Mouse (Mus musculus) heart, embryonic 11.5 days (tissue): ENCODE results near the gene Ndufb7. TPM values are rescaled to one million over a fixed set of nuclear protein-coding genes. Genes with fewer than 3 reads are reported as not detected.
A peak's percentile ranks its signal among the peaks of the same experiment; 100 is the strongest.

Experiments used
- ATAC-seq: fragments of 200-750 bp; cut with Nextera tagmentation; replicated peaks from 2 replicates; pipeline ENCODE4 v1.8.0; 2017; ENCODE audit warnings: moderate library complexity; ENCODE audit not compliant: insufficient number of reproducible peaks, low FRiP score, low TSS enrichment
- H3K27ac ChIP-seq: fragments of 300-500 bp; sonication (generic); 2 replicates; pipeline ENCODE4 v1.5.1; 2014; ENCODE audit warnings: mild to moderate bottlenecking, low read depth, low read length
- H3K27me3 ChIP-seq: fragments of 300-500 bp; sonication (generic); 2 replicates; pipeline ENCODE4 v1.6.1; 2014; ENCODE audit warnings: mild to moderate bottlenecking, low read length, mixed read lengths; ENCODE audit not compliant: control insufficient read depth, insufficient read depth
- H3K36me3 ChIP-seq: fragments of 300-500 bp; sonication (generic); 2 replicates; pipeline ENCODE4 v1.6.1; 2014; ENCODE audit warnings: mild to moderate bottlenecking, low read length, moderate library complexity, mixed read lengths; ENCODE audit not compliant: control insufficient read depth, insufficient read depth
- H3K4me1 ChIP-seq: fragments of 300-500 bp; sonication (generic); 2 replicates; pipeline ENCODE4 v1.6.1; 2014; ENCODE audit warnings: low read length; ENCODE audit not compliant: control insufficient read depth, insufficient read depth
- H3K4me2 ChIP-seq: fragments of 300-500 bp; sonication (generic); 2 replicates; pipeline ENCODE4 v1.6.1; 2014; ENCODE audit warnings: mild to moderate bottlenecking, moderate library complexity
- H3K4me3 ChIP-seq: fragments of 300-500 bp; sonication (generic); 2 replicates; pipeline ENCODE4 v1.5.1; 2014; ENCODE audit warnings: low read depth, low read length
- H3K9ac ChIP-seq: fragments of 300-500 bp; sonication (generic); 2 replicates; pipeline ENCODE4 v1.6.1; 2014; ENCODE audit warnings: mild to moderate bottlenecking, low read depth, low read length, moderate library complexity
- H3K9me3 ChIP-seq: fragments of 300-500 bp; sonication (generic); replicated peaks from 2 replicates; pipeline ENCODE4 v1.6.1; 2016; ENCODE audit warnings: low read length; ENCODE audit not compliant: control insufficient read depth
- WGBS: fragments of 180-500 bp; shearing (Covaris S2); extraction: QIAGEN DNeasy Blood & Tissue Kit; methylation state at CpG from one replicate; pipeline ENCODE4 v1.1.7; 2014; ENCODE audit not compliant: insufficient replicate concordance; 5-methylcytosine and 5-hydroxymethylcytosine counted together
- polyA plus RNA-seq: library from polyadenylated mRNA; unstranded; fragments of >200 nt; fragmentation: Nextera tagmentation; extraction: Ambion mirVana; gene quantifications from 2 replicates; pipeline ENCODE4 v1.2.1, GENCODE M21; 2014

Gene Ndufb7
- polyA plus RNA-seq, 1 experiment from 2014 or later, result 556 TPM

GRCm38 (mm10) chr8:83599814-83600213, 33.3 kb downstream of the Ndufb7 start:
- Histone ChIP-seq H3K9ac (no peak overlapping the region), H3K27ac (no peak overlapping the region), H3K27me3 (no peaks in the 10 kb centered on the region), H3K36me3 (no peaks in the 10 kb centered on the region), H3K4me2 (no peak overlapping the region), H3K9me3 (no peaks in the 10 kb centered on the region), H3K4me3 (no peak overlapping the region), H3K4me1 (peaks cover 3% of the 10 kb centered on the region)
- no peak for ATAC-seq

GRCm38 (mm10) chr8:83602650-83603029, 36.2 kb downstream of the Ndufb7 start:
- Histone ChIP-seq H3K4me1 (peaks cover 9% of the 10 kb centered on the region), H3K27ac (no peak overlapping the region)
- no peak for ATAC-seq

GRCm38 (mm10) chr8:83607661-83608397, 41.4 kb downstream of the Ndufb7 start, which contains the start of the genes Tecr and Dnajb1:
Tecr (minus strand) TSS chr8:83607971.
Dnajb1 (plus strand) TSS chr8:83608193.
- Histone ChIP-seq H3K4me3 (peak within 1 kb of the TSS; percentile 89), H3K27ac (peak within 1 kb of the TSS; percentile 99), H3K9ac (peak within 1 kb of the TSS; percentile 98), H3K4me2 (peak within 1 kb of the TSS; percentile 92), H3K4me1 (peaks cover 18% of the 10 kb centered on the region), H3K36me3 (peaks cover 20% of the 10 kb centered on the region), H3K9me3 (no peaks in the 10 kb centered on the region), H3K27me3 (no peaks in the 10 kb centered on the region)
- WGBS, result under 1% methylated on average over 68 of the region's 69 CpGs
- ATAC-seq, result peak; percentile 98

More at GRCm38 (mm10) chr8:83602650-83603029, 36.2 kb downstream of the Ndufb7 start:
- Histone ChIP-seq H3K9ac (no peak overlapping the region), H3K4me3 (no peak overlapping the region), H3K4me2 (no peak overlapping the region), H3K36me3 (no peaks in the 10 kb centered on the region), H3K9me3 (no peaks in the 10 kb centered on the region), H3K27me3 (no peaks in the 10 kb centered on the region)
- WGBS, result 49% methylated on average over 2 of the region's 2 CpGs

- ATAC-seq, result peak; percentile 78
- H3K4me1 ChIP-seq, result peaks cover 18% of the 10 kb centered on the region
- peak overlapping the region; percentile 99 for H3K27ac ChIP-seq
- peak overlapping the region; percentile 89 for H3K4me3 ChIP-seq
- no peaks in the 10 kb centered on the region for H3K9me3 ChIP-seq
- H3K9ac ChIP-seq, result peak overlapping the region; percentile 98
- H3K4me2 ChIP-seq, result peak overlapping the region; percentile 92
- WGBS, result under 1% methylated on average over 51 of the region's 51 CpGs
- no peaks in the 10 kb centered on the region for H3K27me3 ChIP-seq
- peaks cover 23% of the 10 kb centered on the region for H3K36me3 ChIP-seq
These were observed 41.9 kb downstream of the Ndufb7 start for GRCm38 (mm10) chr8:83608398-83608829.

GRCm38 (mm10) chr8:83609086-83609485, 42.6 kb downstream of the Ndufb7 start:
- H3K4me2 ChIP-seq, result peak overlapping the region; percentile 92
- no peak for ATAC-seq
- no peaks in the 10 kb centered on the region for H3K27me3 ChIP-seq
- peak overlapping the region; percentile 89 for H3K4me3 ChIP-seq
- H3K9me3 ChIP-seq, result no peaks in the 10 kb centered on the region
- WGBS, result 32% methylated on average over 9 of the region's 9 CpGs
- H3K9ac ChIP-seq, result peak overlapping the region; percentile 98
- peak overlapping the region; percentile 99 for H3K27ac ChIP-seq
- H3K36me3 ChIP-seq, result peaks cover 26% of the 10 kb centered on the region
- peaks cover 18% of the 10 kb centered on the region for H3K4me1 ChIP-seq

GRCm38 (mm10) chr8:83609547-83610180, 43.2 kb downstream of the Ndufb7 start:
- peaks cover 18% of the 10 kb centered on the region for H3K4me1 ChIP-seq
- H3K4me3 ChIP-seq, result peak overlapping the region; percentile 89
- WGBS, result 87% methylated on average over 10 of the region's 10 CpGs
- no peak for ATAC-seq
- no peaks in the 10 kb centered on the region for H3K27me3 ChIP-seq
- no peak overlapping the region for H3K27ac ChIP-seq
- H3K9ac ChIP-seq, result peak overlapping the region; percentile 98
- H3K36me3 ChIP-seq, result peaks cover 26% of the 10 kb centered on the region
- peak overlapping the region; percentile 92 for H3K4me2 ChIP-seq
- H3K9me3 ChIP-seq, result no peaks in the 10 kb centered on the region

- 93% methylated on average over 4 of the region's 4 CpGs for WGBS
- H3K27me3 ChIP-seq, result no peaks in the 10 kb centered on the region
These were observed 45.5 kb downstream of the Ndufb7 start for GRCm38 (mm10) chr8:83611921-83612320.

GRCm38 (mm10) chr8:83613695-83614094, 47.2 kb downstream of the Ndufb7 start:
- Histone ChIP-seq H3K27me3 (no peaks in the 10 kb centered on the region), H3K4me3 (no peak overlapping the region), H3K4me1 (peaks cover 13% of the 10 kb centered on the region), H3K9me3 (no peaks in the 10 kb centered on the region), H3K4me2 (no peak overlapping the region), H3K36me3 (peaks cover 26% of the 10 kb centered on the region), H3K9ac (no peak overlapping the region), H3K27ac (no peak overlapping the region)
- ATAC-seq, result no peak
- WGBS, result 98% methylated on average over 4 of the region's 4 CpGs

More at GRCm38 (mm10) chr8:83611921-83612320, 45.5 kb downstream of the Ndufb7 start:
- no peaks in the 10 kb centered on the region for H3K9me3 ChIP-seq
- H3K27ac ChIP-seq, result no peak overlapping the region
- no peak overlapping the region for H3K4me2 ChIP-seq
- no peak for ATAC-seq
- peaks cover 16% of the 10 kb centered on the region for H3K4me1 ChIP-seq
- no peak overlapping the region for H3K4me3 ChIP-seq
- H3K36me3 ChIP-seq, result peaks cover 26% of the 10 kb centered on the region
- no peak overlapping the region for H3K9ac ChIP-seq
